Mouse (Mus musculus) frontal cortex, postnatal 10 days (tissue): ENCODE measurements around the gene Gnat2.
A peak's percentile ranks its signal among the peaks of the same experiment; 100 is the strongest.

ENCODE experiments used
- DNase-seq, 2 experiments: peaks; one replicate each; pipeline ENCODE4 v3.0.0; 2022; ENCODE audit warnings: low spot score in 2 of 2, mixed read lengths in 1 of 2

Gnat2 gene

DNA sequence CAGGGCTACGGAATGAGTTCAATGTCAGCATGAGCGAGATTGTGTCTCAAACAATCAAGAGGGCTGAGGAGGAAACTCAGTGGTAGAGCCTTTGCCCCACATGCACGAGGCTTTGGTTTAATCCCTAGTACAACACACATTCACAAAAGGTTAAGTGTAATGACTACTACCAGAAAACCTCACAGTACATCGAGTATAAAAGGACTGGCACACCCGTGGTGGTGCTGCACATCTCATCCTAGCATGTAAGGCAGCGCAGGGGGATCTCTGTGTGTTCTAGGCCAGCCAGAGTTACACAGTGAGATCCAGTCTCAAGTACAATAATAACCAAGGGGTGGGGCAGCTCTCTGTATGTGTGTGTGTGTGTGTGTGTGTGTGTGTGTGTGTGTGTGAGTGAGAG is 24.9 kb downstream of the Gnat2 start:
- no peak for DNase-seq

DNA sequence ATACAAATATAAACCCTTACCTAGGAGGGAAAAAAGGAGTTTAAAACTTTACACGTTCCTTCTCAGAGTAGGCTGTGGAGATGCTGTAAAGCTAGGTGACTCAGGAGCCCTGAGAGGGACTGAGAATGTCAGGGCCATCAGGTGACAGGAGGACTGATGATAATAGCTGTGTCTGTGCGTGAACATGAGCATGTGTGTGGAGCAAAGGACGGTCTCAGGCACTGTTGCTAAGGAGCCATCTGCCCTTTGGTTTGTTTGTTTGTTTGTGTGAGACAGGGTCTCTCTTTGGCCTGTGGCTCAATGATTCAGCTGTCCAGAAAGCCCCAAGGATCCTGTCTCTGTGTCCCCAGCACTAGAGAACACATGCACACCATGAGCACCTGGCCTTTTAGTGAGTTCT is 28.5 kb downstream of the Gnat2 start:
- DNase-seq = no peak

DNA sequence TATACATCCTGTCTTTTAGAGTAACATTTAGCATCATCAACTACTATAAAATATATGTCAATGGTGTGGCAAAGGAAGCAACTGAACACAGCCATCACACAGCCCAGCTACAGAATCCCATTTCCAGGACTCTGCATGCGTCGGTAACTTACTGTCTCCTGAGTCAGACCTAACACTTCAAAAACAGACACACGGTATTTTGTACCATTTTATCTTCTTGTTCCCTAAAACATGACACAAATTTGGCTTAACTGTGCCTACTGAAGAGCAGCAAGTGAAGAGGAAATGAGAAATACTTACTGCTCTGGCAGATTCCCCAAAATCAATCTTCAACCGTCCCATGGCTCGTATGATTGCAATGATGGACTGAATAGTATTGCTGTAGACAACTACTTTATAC is 30.7 kb downstream of the Gnat2 start:
- no peak for DNase-seq

DNA sequence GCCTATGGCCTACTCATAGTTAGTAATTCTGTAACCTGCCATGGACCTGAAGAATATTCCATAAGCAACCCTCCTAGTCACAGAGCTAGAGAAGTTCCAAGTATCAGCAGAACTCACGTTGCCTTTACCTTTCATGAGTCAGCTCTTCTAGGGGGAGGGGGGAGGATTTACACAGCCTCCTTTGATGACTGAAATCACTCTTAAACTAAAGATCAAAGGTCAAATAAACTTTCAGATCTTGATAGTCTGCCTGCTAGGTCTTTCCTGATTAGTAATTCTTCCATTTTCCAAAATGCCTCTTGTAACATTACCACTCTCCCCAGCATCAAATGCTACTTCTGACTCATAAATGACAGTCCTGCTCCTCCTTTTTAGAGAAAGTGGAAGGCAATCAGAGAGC is 31.5 kb downstream of the Gnat2 start:
- DNase-seq = no peak

DNA sequence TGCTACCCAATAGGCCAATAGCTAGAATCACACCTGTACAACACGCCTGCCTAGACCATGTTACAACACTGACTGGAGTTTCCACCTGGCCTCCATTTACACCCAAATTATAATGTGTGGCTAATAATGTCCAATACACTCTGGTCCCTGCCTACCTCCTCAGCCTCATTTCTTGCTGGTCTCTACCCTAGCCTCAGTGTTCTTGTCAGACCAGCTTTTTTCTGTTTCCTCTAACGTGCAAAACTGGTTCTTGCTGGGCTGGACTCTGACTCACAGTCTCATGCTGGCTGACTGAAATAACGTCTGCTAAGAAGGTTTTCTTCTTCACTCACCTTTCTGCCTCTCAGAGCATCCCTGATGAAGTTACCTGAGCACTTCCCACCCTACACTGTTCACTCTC is 33.7 kb downstream of the Gnat2 start:
- no peak for DNase-seq

DNA sequence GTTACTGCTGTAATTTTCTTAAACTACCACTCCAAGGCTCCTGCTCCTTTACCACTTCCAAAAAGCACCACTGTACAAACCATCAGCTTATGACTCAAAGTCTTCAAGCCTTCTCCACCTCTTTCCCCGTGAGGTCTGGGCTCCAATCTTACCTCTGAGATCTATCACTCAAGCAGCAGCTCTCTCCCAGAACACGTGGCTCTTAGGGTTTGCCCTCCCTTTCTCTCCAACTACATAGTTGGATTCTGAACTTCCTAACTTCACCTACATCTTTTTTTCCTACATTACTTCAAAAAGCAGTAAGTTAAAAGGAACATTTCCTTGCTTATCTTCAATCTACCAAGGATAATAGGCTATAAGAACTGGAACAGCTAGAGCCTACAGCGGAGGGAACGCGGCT is 35.9 kb downstream of the Gnat2 start:
- DNase-seq = no peak

DNA sequence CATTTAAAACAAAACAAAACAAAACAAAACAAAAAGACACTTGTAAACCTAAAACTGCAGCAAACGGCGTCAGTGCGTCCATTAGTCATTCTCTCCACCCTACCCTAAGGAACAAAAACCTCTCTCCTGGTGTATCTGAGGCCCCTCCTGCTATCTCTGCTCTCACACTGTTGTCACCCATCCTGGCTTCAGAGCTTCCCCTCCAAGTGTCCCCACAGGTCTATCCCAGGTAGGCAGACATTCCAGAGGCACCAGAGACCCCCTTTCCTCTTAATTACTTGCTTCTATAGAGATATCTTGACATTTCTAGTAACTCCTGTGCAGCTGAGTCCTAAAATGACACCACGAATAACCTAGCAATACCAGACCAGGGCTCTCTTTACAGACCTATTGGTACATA is 36.8 kb downstream of the Gnat2 start:
- DNase-seq = no peak

DNA sequence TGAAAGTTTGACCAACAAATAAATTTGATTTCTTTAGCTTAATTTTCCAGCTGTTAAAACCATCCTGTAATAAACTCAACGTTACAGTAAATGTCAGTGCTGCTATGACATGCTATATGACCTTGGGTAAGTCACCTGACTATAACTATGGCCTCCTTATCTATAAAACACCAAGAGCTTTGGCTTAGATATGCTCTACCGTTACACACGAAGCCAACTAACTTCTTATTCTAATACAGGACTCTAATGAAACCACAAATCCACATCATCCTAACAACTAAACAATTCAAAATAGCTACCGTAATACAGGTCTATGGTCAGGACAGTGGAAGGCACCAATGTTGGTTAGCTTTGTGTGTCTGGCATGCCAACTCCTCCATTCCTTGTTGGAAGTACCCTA is 37.2 kb downstream of the Gnat2 start:
- no peak for DNase-seq

DNA sequence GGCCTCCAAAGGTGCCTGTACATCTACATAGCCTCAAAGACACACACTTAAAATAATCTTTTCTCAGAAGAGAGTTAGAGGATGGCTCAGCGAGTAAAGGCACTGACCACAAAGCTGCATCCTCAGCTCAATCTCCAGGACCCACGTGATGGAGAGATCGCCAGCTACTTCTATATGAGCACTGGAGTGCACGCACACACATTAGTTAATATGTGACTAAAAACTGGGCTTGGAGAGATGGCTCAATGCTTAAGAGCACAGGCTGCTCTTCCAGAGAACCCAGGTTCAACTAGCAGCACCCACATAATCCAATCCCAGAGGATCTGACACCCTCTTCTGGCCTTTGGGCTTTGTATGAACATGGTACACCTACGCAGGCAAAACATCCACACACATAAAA is 38.6 kb downstream of the Gnat2 start:
- DNase-seq = no peak

DNA sequence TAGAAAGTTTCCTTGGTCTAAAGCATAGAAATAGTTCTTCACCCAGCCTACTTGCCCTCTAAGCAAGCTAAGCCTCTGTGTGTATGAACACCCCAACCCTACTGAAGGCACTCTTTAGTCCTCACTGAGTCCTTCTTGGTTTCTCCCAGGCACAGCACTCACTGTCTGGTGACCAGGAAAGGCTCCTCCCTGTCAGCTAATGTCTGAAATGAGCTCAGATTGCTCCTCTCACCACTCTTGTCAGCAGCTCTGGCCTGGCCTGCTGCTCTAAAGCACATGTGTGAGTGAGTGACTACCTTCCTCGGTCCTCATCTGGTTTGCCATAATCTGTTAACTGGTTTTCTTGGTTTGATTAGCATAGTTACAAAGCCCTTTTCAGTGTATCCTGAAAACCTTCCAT is 39.2 kb downstream of the Gnat2 start:
- DNase-seq = no peak

DNA sequence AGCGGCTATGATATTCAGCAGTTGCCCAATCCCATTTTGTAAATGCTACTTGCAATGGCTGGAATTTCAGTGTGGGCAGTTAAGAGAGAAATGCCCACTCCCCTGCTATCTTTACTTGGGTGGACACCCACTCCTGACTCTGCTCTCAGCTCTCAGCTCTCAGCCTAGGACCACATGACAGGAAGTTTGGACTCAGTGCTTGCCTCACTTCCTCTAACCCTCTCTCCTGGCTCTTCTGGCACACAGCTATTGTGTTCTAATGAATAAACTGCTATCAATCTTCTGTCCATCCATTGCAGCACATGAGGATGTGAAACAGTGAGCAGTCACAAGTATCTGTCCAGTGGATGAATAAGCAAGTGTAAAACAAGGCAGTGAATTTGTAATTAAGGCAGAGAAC is 39.9 kb downstream of the Gnat2 start:
- no peak for DNase-seq

DNA sequence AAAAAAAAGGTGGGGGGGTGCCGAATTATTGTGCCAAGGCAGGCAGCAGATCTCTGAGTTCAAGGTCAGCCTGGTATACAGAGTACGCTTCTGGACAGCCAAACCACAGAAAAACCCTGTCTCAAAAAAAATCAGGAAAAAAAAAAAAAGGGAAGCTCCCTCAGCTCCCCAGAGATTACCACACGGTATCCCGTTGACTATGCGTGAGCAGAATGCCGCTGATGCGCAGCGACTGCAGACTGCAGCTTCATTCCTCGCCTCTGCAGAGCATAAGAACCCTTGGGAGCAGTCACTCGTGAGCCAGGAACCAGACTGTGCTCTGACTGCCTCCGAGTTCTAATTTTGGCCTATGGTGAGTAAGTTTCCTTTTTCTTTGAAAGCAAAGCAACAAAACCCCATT is 42.1 kb downstream of the Gnat2 start:
- DNase-seq = peak in 1 of 2 experiments; percentile 43

DNA sequence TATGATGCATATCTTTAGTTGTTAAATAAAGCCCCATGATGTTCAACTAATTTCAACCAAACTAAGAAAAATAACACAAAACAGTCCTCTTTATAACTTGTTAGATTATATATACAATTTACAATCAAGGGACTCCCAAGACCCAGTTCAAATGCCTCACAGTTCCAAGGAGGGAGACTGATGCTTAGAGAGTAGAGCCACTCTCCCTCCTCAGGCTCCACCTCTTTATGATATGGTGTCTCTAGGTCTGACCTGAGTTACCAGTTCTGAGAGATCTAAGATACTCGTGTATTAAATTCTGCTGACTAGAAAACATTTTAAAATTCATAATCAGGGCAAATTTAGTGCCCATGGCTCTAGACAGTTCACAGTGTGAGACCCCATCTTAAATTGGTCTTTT is 46.5 kb downstream of the Gnat2 start:
- DNase-seq = no peak

DNA sequence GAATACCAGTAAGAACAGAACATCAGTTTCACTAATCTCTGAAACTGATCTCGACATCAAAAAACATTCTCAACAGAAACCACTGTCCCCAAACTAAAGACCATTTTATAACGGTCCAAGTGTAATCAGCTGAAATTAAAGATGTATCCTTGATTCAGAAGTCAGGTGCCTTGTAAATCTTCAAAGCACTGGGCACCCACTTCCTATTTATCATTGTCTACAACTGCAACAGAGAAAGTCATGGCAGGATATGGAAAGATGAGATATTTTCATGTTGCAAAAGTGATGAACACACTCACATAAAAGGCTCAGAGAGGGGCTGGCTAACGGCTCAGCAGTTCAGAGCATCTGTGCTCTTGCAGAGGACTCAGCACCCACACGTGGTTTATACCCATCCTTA is 48.2 kb downstream of the Gnat2 start:
- no peak for DNase-seq

DNA sequence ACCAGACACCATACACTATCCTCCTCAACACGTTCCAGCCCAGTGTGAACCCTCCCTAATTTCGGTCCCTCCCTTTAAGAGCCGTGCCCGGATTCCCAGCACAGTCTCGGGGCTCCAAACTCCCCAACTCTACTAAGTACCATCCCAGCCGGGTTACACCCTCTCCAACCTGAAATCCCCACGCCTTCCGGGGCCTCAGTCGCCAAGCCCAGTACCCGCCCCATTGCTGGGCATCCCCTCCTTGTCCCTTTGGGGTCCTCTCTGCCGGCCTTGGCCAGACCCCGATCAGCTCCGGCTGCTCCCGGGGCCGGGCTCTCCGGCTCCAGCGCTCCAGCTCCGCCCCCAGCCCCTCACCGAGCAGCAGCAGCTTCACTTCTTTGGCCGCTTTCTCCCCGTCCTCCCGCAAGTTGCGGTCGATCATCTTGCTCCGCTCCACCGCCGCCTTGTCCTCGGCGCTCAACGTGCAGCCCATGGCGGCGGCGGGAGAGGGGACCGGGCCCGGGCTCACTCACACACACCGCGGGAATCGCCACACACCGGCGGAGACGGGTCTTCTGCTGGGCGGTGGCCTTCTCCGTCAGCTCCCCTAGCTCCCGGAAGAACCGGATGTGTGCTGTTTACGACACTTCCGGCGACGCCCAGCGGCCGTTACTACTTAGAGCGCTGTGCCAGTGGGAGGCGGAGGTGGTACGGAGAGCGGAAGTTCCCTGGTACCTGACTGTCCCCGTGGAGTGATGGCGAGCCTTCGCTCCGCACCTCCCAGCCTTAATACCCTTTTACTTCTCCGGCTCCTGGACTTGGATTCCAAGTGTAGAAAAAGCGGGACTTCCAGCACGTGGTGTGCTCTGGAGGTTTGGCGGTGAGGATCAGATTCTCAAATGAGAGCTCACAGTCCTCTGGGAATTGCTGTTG is 53.2 kb downstream of the Gnat2 start, which contains the start of gene Gnai3:
TSS of gene Gnai3 (minus strand) at position 613 of the 912 bp plus-strand sequence.
- peak; percentile 82 to 88 for DNase-seq

DNA sequence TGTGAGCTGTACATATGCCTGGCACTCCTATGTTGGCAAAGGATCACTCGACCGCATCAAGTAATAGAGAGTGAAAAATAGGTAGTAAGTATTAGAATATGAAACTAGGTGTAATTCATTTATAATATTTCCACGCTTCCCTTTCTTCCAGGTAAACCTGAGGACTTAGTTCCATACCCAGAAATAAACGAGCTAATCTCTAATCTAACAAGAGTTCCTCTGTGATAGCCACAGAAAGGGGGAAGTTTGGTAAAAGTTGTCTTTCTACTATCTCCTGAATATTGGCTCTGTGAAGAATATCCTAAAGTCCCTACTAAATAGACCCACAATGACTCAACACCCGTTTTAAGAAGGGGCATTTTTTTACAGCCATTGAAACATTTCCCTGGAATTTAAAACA is 54.1 kb downstream of the Gnat2 start:
- DNase-seq = no peak

DNA sequence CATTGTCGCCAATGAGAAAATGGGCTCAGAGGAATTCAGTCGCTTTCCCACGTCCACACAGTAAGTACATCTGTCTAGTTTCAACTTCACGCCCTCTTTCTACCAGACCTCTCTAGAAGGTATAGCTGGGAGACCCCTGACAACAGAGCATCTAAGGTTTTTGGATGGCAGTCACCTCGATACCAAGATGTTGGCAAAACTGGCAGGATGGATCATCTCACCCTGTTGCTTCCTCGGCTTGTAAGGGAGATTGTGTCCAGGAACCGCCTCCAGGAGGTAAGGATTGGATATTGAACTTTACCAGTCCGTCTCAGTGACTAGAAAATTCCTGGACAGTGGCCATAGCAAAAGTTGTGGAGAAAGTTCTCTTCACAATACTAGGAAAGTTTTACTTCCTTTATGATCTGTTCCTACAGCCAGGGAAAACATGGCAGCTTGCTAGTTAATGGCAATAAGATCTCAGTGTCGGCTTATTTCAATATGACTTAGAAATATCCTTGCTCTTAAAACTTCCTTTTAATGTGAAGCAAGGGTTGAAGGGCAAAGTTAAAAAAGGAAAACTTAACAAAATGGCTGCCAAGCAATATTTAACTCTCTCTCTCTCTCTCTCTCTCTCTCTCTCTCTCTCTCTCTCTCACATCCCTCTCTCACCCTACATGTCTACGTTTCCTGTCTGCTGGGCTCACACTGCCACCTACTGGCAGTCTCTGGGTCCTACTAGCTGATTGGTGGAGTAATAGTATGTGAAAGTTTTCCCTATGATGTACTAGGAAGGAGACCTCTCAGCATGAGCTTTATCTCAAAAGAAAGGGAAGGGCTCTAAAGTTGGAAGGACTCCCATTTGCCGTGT is 55.0 kb downstream of the Gnat2 start:
- peak; percentile 74 to 87 for DNase-seq
